Mouse (Mus musculus): ENCODE results near the gene Slc39a8. TPM values are rescaled to one million over a fixed set of nuclear protein-coding genes. Genes with fewer than 3 reads are reported as not detected.

Gene Slc39a8
- polyA plus RNA-seq, 1 experiment from 2014 or later, result 7.2 TPM

DNA sequence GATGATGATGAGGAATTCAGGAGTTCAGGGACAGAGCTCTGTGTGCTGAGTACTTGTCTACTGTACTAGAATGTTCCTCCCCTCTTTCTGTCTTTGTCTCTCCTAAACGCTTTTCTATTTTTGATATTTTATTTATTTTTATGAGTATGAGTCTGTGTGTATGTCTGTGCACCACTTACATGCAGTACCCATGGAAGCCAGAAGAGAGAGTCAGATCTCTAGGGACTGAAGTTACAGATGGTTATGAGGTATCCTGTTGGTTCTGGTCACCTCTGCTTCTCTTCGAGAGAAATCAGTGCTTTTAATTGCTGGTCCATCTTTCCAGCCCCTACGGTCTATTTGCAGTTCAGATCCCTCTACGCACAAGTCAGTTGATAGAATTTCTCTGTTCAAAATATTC is 90.9 kb downstream of the Slc39a8 start:
- 85% methylated on average over 4 of the region's 4 CpGs for WGBS
- H3K9ac ChIP-seq (ENCODE audit: low read length), result no peak overlapping the region
- no peaks in the 10 kb centered on the region for H3K27me3 ChIP-seq (replicated peaks; ENCODE audit: control insufficient read depth, insufficient read depth, low read length)
- no peak overlapping the region for H3K4me3 ChIP-seq (ENCODE audit: low read depth, low read length)
- no peaks in the 10 kb centered on the region for H3K36me3 ChIP-seq (ENCODE audit: control insufficient read depth, insufficient read depth, low read length)
- H3K4me1 ChIP-seq (ENCODE audit: control insufficient read depth, insufficient read depth, low read length), result no peaks in the 10 kb centered on the region
- H3K4me2 ChIP-seq (ENCODE audit: low read length), result no peak overlapping the region
- no peak overlapping the region for H3K27ac ChIP-seq (ENCODE audit: low read depth, low read length)
- no peak for ATAC-seq
- H3K9me3 ChIP-seq (replicated peaks; ENCODE audit: control insufficient read depth, low read length), result no peaks in the 10 kb centered on the region
- DNase-seq (ENCODE audit: low spot score), result no peak

DNA sequence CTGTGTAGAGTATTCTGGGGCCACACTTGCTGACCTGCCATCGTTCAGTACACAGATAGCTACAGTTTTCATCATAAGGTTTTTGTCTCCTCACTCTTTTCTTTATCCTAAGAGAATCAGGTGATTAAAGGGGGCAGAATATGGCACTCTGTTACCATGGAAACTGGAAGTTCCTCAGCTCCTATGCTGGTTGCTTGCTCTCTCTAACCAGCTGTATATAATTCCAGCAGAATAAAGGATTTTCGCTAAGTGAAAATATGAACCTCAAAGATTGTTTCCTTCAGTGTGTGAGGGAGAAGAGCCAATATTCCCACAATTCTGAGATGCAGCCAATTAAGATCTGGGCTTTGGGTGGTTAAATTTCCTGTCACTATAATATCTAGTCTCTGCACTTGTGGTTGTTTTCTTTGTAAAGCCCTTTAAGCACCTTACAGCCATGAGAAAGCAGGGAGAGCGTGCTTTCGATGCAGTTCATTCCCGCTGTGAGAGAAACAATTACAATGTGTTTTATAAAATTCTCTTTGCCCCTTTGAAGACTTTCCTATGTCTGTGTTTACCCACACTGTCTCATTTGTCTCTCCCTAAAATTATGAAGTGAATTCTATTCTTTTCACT is 93.6 kb downstream of the Slc39a8 start:
- Histone ChIP-seq H3K27me3 (replicated peaks; ENCODE audit: control insufficient read depth, insufficient read depth, low read length) (no peaks in the 10 kb centered on the region), H3K4me3 (ENCODE audit: low read depth, low read length) (no peak overlapping the region), H3K4me2 (ENCODE audit: low read length) (no peak overlapping the region), H3K4me1 (ENCODE audit: control insufficient read depth, insufficient read depth, low read length) (no peaks in the 10 kb centered on the region), H3K9me3 (replicated peaks; ENCODE audit: control insufficient read depth, low read length) (no peaks in the 10 kb centered on the region), H3K9ac (ENCODE audit: low read length) (no peak overlapping the region), H3K36me3 (ENCODE audit: control insufficient read depth, insufficient read depth, low read length) (no peaks in the 10 kb centered on the region), H3K27ac (ENCODE audit: low read depth, low read length) (no peak overlapping the region)
- WGBS, result 28% methylated on average over 5 of the region's 5 CpGs
- ATAC-seq (peak; percentile 62; the same call in 1 of the 2 replicates), DNase-seq (ENCODE audit: low spot score) (peak; percentile 73)

DNA sequence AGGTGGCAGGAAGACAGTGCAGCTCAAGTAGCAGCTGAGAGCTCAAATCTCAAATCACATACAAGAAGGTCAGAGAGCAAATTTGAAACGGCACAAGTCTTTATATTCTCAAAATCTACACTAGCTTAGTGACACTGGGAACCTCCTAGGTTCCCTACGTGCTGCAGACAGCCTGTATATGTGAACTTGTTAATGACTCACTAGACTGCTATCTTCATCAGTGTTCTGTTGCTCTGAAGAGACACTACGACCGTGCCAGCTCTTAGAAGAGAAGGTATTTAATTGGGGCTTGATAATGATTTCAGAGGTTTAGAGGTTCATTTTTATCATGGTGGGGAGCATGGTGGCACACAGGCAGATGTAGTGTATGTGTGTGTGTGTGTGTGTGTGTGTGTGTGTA is 94.2 kb downstream of the Slc39a8 start:
- DNase-seq (ENCODE audit: low spot score), result no peak
- ATAC-seq, result no peak

DNA sequence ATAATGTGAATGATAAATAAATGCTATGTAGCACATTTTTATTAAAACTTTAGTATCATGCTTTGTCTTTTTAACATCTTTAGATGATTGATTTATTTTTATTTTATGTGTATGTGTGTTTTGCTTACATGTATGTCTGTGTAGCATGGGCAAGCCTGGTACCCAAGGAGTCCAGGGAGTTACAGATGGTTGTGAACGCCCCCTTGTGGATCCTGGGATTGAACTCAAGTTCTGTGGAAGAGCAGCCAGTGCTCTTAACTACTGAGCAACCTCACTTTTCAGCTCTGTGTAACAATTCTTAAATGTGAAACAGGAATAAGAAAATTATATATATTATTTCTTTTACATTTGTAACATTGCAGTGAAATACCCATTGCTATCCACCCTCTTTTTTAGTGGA is 101.7 kb downstream of the Slc39a8 start:
- ATAC-seq, result no peak
- no peak overlapping the region for H3K4me2 ChIP-seq (ENCODE audit: low read length)
- no peak overlapping the region for H3K9ac ChIP-seq (ENCODE audit: low read length)
- H3K9me3 ChIP-seq (replicated peaks; ENCODE audit: control insufficient read depth, low read length), result no peaks in the 10 kb centered on the region
- H3K36me3 ChIP-seq (ENCODE audit: control insufficient read depth, insufficient read depth, low read length), result no peaks in the 10 kb centered on the region
- H3K4me3 ChIP-seq (ENCODE audit: low read depth, low read length), result no peak overlapping the region
- no peak for DNase-seq (ENCODE audit: low spot score)
- no peak overlapping the region for H3K27ac ChIP-seq (ENCODE audit: low read depth, low read length)
- no peaks in the 10 kb centered on the region for H3K4me1 ChIP-seq (ENCODE audit: control insufficient read depth, insufficient read depth, low read length)
- H3K27me3 ChIP-seq (replicated peaks; ENCODE audit: control insufficient read depth, insufficient read depth, low read length), result no peaks in the 10 kb centered on the region
- WGBS, result 31% methylated on average over 1 of the region's 1 CpGs

More for the DNA sequence above, 94.2 kb downstream of the Slc39a8 start:
- Histone ChIP-seq H3K4me2 (ENCODE audit: low read length) (no peak overlapping the region), H3K4me1 (ENCODE audit: control insufficient read depth, insufficient read depth, low read length) (no peaks in the 10 kb centered on the region), H3K36me3 (ENCODE audit: control insufficient read depth, insufficient read depth, low read length) (no peaks in the 10 kb centered on the region), H3K9me3 (replicated peaks; ENCODE audit: control insufficient read depth, low read length) (no peaks in the 10 kb centered on the region), H3K27ac (ENCODE audit: low read depth, low read length) (no peak overlapping the region), H3K9ac (ENCODE audit: low read length) (no peak overlapping the region), H3K4me3 (ENCODE audit: low read depth, low read length) (no peak overlapping the region), H3K27me3 (replicated peaks; ENCODE audit: control insufficient read depth, insufficient read depth, low read length) (no peaks in the 10 kb centered on the region)
- 79% methylated on average over 4 of the region's 4 CpGs for WGBS

DNA sequence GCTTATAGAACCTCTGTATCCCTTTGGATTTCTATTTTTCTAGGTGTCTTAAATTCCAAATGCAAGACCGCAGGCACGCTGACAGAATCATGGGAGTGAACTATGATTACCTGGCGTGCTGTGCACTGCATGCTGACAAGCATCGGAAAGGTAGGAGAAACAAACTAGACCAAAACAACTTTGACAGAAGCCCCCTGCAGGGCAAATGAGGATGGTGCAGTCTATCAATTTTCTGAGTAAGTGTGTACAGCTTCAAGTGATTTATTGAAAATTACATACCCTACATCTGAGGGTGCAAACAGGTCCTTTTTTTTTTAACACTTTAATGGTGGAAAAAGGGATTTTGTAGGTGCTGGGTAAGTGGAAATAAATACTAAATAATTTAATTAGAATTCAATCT is 103.1 kb downstream of the Slc39a8 start:
- H3K27me3 ChIP-seq (replicated peaks; ENCODE audit: control insufficient read depth, insufficient read depth, low read length), result no peaks in the 10 kb centered on the region
- H3K36me3 ChIP-seq (ENCODE audit: control insufficient read depth, insufficient read depth, low read length), result no peaks in the 10 kb centered on the region
- H3K4me1 ChIP-seq (ENCODE audit: control insufficient read depth, insufficient read depth, low read length), result no peaks in the 10 kb centered on the region
- no peak overlapping the region for H3K9ac ChIP-seq (ENCODE audit: low read length)
- ATAC-seq (no peak), DNase-seq (ENCODE audit: low spot score) (no peak)
- H3K9me3 ChIP-seq (replicated peaks; ENCODE audit: control insufficient read depth, low read length), result no peaks in the 10 kb centered on the region
- H3K4me3 ChIP-seq (ENCODE audit: low read depth, low read length), result no peak overlapping the region
- 81% methylated on average over 4 of the region's 4 CpGs for WGBS
- H3K4me2 ChIP-seq (ENCODE audit: low read length), result no peak overlapping the region
- no peak overlapping the region for H3K27ac ChIP-seq (ENCODE audit: low read depth, low read length)

DNA sequence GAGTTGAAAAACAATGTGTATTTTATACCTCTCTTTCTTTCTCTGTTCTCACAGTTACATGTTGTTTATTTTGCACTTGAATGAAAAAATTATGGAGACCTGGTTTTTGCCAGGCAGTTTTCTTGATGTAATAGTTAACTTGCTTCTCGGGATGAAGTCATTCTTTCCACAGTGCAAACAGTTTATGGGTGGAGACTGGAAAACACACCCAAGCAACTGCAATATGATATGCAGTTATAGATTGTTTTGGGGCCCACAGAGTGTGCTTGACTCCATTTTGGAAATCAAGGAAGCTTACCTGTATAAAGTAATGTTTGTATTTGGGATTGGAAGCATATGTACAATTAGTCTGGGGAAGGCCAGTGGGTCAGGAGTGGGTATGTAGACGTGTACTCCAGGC is 112.4 kb downstream of the Slc39a8 start:
- H3K36me3 ChIP-seq (ENCODE audit: control insufficient read depth, insufficient read depth, low read length), result no peaks in the 10 kb centered on the region
- no peak overlapping the region for H3K4me3 ChIP-seq (ENCODE audit: low read depth, low read length)
- no peak overlapping the region for H3K4me2 ChIP-seq (ENCODE audit: low read length)
- H3K27ac ChIP-seq (ENCODE audit: low read depth, low read length), result no peak overlapping the region
- H3K4me1 ChIP-seq (ENCODE audit: control insufficient read depth, insufficient read depth, low read length), result no peaks in the 10 kb centered on the region
- ATAC-seq, result no peak
- H3K9ac ChIP-seq (ENCODE audit: low read length), result no peak overlapping the region
- H3K9me3 ChIP-seq (replicated peaks; ENCODE audit: control insufficient read depth, low read length), result no peaks in the 10 kb centered on the region
- WGBS, result 81% methylated on average over 2 of the region's 2 CpGs
- H3K27me3 ChIP-seq (replicated peaks; ENCODE audit: control insufficient read depth, insufficient read depth, low read length), result no peaks in the 10 kb centered on the region
- no peak for DNase-seq (ENCODE audit: low spot score)

Other genes with a start within 250 kb of the Slc39a8 start
- 7.2 TPM in 2 replicates for gene Nfkb1, start 133.7 kb upstream of the Slc39a8 start, polyA plus RNA-seq (2014; fragmentation: Nextera tagmentation; extraction: Ambion mirVana)